Mouse (Mus musculus) limb, embryonic 15.5 days (tissue): ENCODE measurements around the gene Rpia. TPM values are rescaled to one million over a fixed set of nuclear protein-coding genes. Genes with fewer than 3 reads are reported as not detected.

Experiments
- ATAC-seq: fragments of 200-750 bp; cut with Nextera tagmentation; 2 replicates; pipeline ENCODE4 v1.8.0; 2017; ENCODE audit warnings: low read depth, moderate TSS enrichment; ENCODE audit not compliant: insufficient number of reproducible peaks, low FRiP score, low TSS enrichment
- H3K27ac ChIP-seq: fragments of 300-500 bp; sonication (generic); 2 replicates; pipeline ENCODE4 v1.5.1; 2015; ENCODE audit warnings: moderate library complexity, mild to moderate bottlenecking, inconsistent platforms
- H3K27me3 ChIP-seq: fragments of 300-500 bp; sonication (generic); 2 replicates; pipeline ENCODE4 v1.6.1; 2015; ENCODE audit warnings: inconsistent platforms
- H3K36me3 ChIP-seq: fragments of 300-500 bp; sonication (generic); 2 replicates; pipeline ENCODE4 v1.6.1; 2015; ENCODE audit warnings: inconsistent platforms
- H3K4me1 ChIP-seq: fragments of 300-500 bp; sonication (generic); 2 replicates; pipeline ENCODE4 v1.6.1; 2015; ENCODE audit warnings: inconsistent platforms
- H3K4me2 ChIP-seq: fragments of 300-500 bp; sonication (generic); 2 replicates; pipeline ENCODE4 v1.6.1; 2015; ENCODE audit warnings: mild to moderate bottlenecking, inconsistent platforms
- H3K4me3 ChIP-seq: fragments of 300-500 bp; sonication (generic); 2 replicates; pipeline ENCODE4 v1.5.1; 2015; ENCODE audit warnings: mild to moderate bottlenecking, inconsistent platforms
- H3K9ac ChIP-seq: fragments of 300-500 bp; sonication (generic); 2 replicates; pipeline ENCODE4 v1.6.1; 2015; ENCODE audit warnings: inconsistent platforms
- H3K9me3 ChIP-seq: fragments of 300-500 bp; sonication (generic); 2 replicates; pipeline ENCODE4 v1.6.1; 2016; ENCODE audit warnings: inconsistent platforms
- WGBS: fragments of 180-500 bp; shearing (Covaris S2); methylation state at CpG from one replicate; pipeline ENCODE4 v1.1.7; 2015; 5-methylcytosine and 5-hydroxymethylcytosine counted together
- polyA plus RNA-seq: library from polyadenylated mRNA; unstranded; fragments of >200 nt; fragmentation: Nextera tagmentation; extraction: Ambion mirVana; gene quantifications from 2 replicates; pipeline ENCODE4 v1.2.1, GENCODE M21; 2015

Rpia gene
- polyA plus RNA-seq, 1 experiment from 2014 or later, result 2.4 TPM

GRCm38 (mm10) chr6:70768769-70769168 lies 23.3 kb downstream of the Rpia start:
- H3K27me3 ChIP-seq, result no peaks in the 10 kb centered on the region
- no peaks in the 10 kb centered on the region for H3K4me1 ChIP-seq
- no peak overlapping the region for H3K9ac ChIP-seq
- no peak overlapping the region for H3K27ac ChIP-seq
- WGBS, result 31% methylated on average over 6 of the region's 6 CpGs
- H3K4me3 ChIP-seq, result no peak overlapping the region
- H3K36me3 ChIP-seq, result peaks cover 62% of the 10 kb centered on the region
- no peak for ATAC-seq
- H3K9me3 ChIP-seq, result no peaks in the 10 kb centered on the region
- no peak overlapping the region for H3K4me2 ChIP-seq

- no peak overlapping the region for H3K9ac ChIP-seq
- H3K27ac ChIP-seq, result no peak overlapping the region
- no peak overlapping the region for H3K4me2 ChIP-seq
- no peaks in the 10 kb centered on the region for H3K4me1 ChIP-seq
- H3K4me3 ChIP-seq, result no peak overlapping the region
- no peak for ATAC-seq
- peaks cover 35% of the 10 kb centered on the region for H3K36me3 ChIP-seq
- WGBS, result 84% methylated on average over 8 of the region's 8 CpGs
- no peaks in the 10 kb centered on the region for H3K9me3 ChIP-seq
- H3K27me3 ChIP-seq, result no peaks in the 10 kb centered on the region
Measured at GRCm38 (mm10) chr6:70765076-70765475, 27.0 kb downstream of the Rpia start.

DNA sequence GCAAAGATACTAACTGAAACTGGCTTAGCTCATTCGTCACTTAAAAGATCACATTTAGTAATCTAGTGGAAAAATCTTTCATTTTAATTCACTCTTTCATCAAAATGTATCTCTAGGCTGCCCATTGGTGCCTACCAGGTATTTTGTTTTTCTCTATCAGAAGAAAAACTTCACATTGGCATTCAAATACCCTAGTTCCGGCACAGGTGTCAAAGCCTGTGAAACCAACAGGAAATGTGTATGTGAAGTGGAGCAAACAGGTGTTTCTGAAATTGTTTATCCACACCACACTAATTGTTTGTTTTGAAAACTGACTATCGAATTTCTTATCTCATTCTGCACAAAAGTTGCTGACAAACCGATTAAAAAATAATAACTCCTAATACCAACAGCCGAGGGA lies 27.5 kb downstream of the Rpia start:
- H3K4me3 ChIP-seq, result no peak overlapping the region
- H3K36me3 ChIP-seq, result peaks cover 30% of the 10 kb centered on the region
- no peak overlapping the region for H3K4me2 ChIP-seq
- no peak overlapping the region for H3K9ac ChIP-seq
- H3K4me1 ChIP-seq, result no peaks in the 10 kb centered on the region
- no peaks in the 10 kb centered on the region for H3K27me3 ChIP-seq
- no peaks in the 10 kb centered on the region for H3K9me3 ChIP-seq
- ATAC-seq, result no peak
- WGBS, result 92% methylated on average over 5 of the region's 5 CpGs
- no peak overlapping the region for H3K27ac ChIP-seq

- Histone ChIP-seq H3K4me1 (no peaks in the 10 kb centered on the region), H3K9me3 (no peaks in the 10 kb centered on the region), H3K27ac (no peak overlapping the region), H3K4me2 (no peak overlapping the region), H3K36me3 (peaks cover 27% of the 10 kb centered on the region), H3K9ac (no peak overlapping the region), H3K4me3 (no peak overlapping the region), H3K27me3 (no peaks in the 10 kb centered on the region)
- no peak for ATAC-seq
- 96% methylated on average over 4 of the region's 4 CpGs for WGBS
Measured at GRCm38 (mm10) chr6:70763881-70764280, 28.2 kb downstream of the Rpia start.

- Histone ChIP-seq H3K9me3 (no peaks in the 10 kb centered on the region), H3K4me3 (no peak overlapping the region), H3K9ac (no peak overlapping the region), H3K36me3 (peaks cover 22% of the 10 kb centered on the region), H3K4me2 (no peak overlapping the region), H3K27me3 (no peaks in the 10 kb centered on the region), H3K27ac (no peak overlapping the region), H3K4me1 (no peaks in the 10 kb centered on the region)
- ATAC-seq, result no peak
- whole genome bisulfite sequencing, result 73% methylated on average over 6 of the region's 6 CpGs
Measured at GRCm38 (mm10) chr6:70762659-70763058, 29.4 kb downstream of the Rpia start.

GRCm38 (mm10) chr6:70760951-70761350 lies 31.1 kb downstream of the Rpia start:
- no peaks in the 10 kb centered on the region for H3K27me3 ChIP-seq
- H3K9ac ChIP-seq, result no peak overlapping the region
- H3K27ac ChIP-seq, result no peak overlapping the region
- no peak overlapping the region for H3K4me3 ChIP-seq
- H3K4me2 ChIP-seq, result no peak overlapping the region
- no peak for ATAC-seq
- H3K4me1 ChIP-seq, result no peaks in the 10 kb centered on the region
- 73% methylated on average over 4 of the region's 4 CpGs for WGBS
- H3K9me3 ChIP-seq, result no peaks in the 10 kb centered on the region
- H3K36me3 ChIP-seq, result peaks cover 9% of the 10 kb centered on the region

GRCm38 (mm10) chr6:70754833-70755232 lies 37.2 kb downstream of the Rpia start:
- Histone ChIP-seq H3K9ac (no peak overlapping the region), H3K27me3 (no peaks in the 10 kb centered on the region), H3K4me1 (no peaks in the 10 kb centered on the region), H3K36me3 (no peaks in the 10 kb centered on the region), H3K9me3 (no peaks in the 10 kb centered on the region), H3K4me2 (no peak overlapping the region), H3K4me3 (no peak overlapping the region), H3K27ac (no peak overlapping the region)
- ATAC-seq, result no peak
- WGBS, result 88% methylated on average over 10 of the region's 10 CpGs

GRCm38 (mm10) chr6:70752351-70752750 lies 39.7 kb downstream of the Rpia start:
- H3K27ac ChIP-seq, result no peak overlapping the region

DNA sequence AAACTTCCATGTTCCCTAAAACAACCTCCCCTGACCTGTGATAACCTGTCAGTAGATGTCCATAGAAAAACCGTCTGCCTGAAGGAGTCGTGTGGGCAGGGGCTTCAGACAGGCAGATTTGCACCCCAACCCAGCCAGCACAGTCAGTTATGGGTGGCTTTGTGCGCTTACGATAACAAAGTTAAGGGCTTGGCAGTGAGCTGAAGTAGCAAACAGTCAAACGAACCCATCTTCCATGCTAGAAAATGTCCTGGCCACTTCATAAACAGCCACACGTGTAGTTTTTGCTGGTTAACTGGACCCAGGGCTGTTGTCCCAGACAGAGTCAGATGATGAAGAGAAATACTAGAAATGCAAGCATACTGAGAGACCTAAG lies 40.1 kb downstream of the Rpia start:
- Histone ChIP-seq H3K27ac (no peak overlapping the region), H3K9me3 (no peaks in the 10 kb centered on the region), H3K4me1 (no peaks in the 10 kb centered on the region), H3K27me3 (no peaks in the 10 kb centered on the region), H3K4me2 (no peak overlapping the region), H3K9ac (no peak overlapping the region), H3K36me3 (no peaks in the 10 kb centered on the region), H3K4me3 (no peak overlapping the region)
- WGBS, result 71% methylated on average over 6 of the region's 6 CpGs
- no peak for ATAC-seq

More at GRCm38 (mm10) chr6:70752351-70752750, 39.7 kb downstream of the Rpia start:
- no peaks in the 10 kb centered on the region for H3K27me3 ChIP-seq
- ATAC-seq, result no peak
- 59% methylated on average over 8 of the region's 8 CpGs for WGBS
- H3K36me3 ChIP-seq, result no peaks in the 10 kb centered on the region
- no peak overlapping the region for H3K9ac ChIP-seq
- H3K9me3 ChIP-seq, result no peaks in the 10 kb centered on the region
- H3K4me3 ChIP-seq, result no peak overlapping the region
- no peaks in the 10 kb centered on the region for H3K4me1 ChIP-seq
- no peak overlapping the region for H3K4me2 ChIP-seq

GRCm38 (mm10) chr6:70751251-70751897 lies 40.7 kb downstream of the Rpia start:
- ATAC-seq, result no peak
- Histone ChIP-seq H3K4me3 (no peak overlapping the region), H3K9me3 (no peaks in the 10 kb centered on the region), H3K4me2 (no peak overlapping the region), H3K36me3 (no peaks in the 10 kb centered on the region), H3K27ac (no peak overlapping the region), H3K4me1 (no peaks in the 10 kb centered on the region), H3K9ac (no peak overlapping the region), H3K27me3 (no peaks in the 10 kb centered on the region)
- WGBS, result 78% methylated on average over 8 of the region's 8 CpGs

DNA sequence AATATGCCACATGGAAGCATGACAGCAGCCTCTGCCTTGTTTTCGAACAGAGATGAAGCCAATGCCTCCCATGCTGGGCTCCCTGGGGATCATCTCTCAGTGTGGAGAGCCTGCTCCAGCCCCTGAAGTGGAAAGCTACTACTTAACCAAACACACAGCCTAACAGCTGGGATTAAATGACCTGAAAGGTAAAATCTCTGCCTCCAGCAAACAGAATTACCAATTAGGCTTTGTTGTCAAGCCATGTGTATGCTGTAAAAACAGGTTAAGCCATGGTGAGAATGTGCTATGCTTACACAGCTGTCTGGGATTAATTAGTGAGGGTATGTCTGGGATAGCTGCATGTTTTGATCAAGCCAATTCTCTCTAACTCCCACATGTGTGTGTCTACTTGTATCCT lies 42.3 kb downstream of the Rpia start:
- no peaks in the 10 kb centered on the region for H3K4me1 ChIP-seq
- no peak overlapping the region for H3K4me3 ChIP-seq
- no peaks in the 10 kb centered on the region for H3K36me3 ChIP-seq
- H3K27ac ChIP-seq, result no peak overlapping the region
- WGBS, result 38% methylated on average over 1 of the region's 1 CpGs
- H3K27me3 ChIP-seq, result no peaks in the 10 kb centered on the region
- no peak overlapping the region for H3K9ac ChIP-seq
- no peaks in the 10 kb centered on the region for H3K9me3 ChIP-seq
- ATAC-seq, result no peak
- no peak overlapping the region for H3K4me2 ChIP-seq

- 85% methylated on average over 5 of the region's 5 CpGs for WGBS
- H3K4me2 ChIP-seq, result no peak overlapping the region
Measured at GRCm38 (mm10) chr6:70747702-70748101, 44.3 kb downstream of the Rpia start.

GRCm38 (mm10) chr6:70743902-70744301 lies 48.1 kb downstream of the Rpia start:
- Histone ChIP-seq H3K4me3 (no peak overlapping the region), H3K9ac (no peak overlapping the region), H3K9me3 (no peaks in the 10 kb centered on the region), H3K4me1 (no peaks in the 10 kb centered on the region), H3K27ac (no peak overlapping the region), H3K36me3 (no peaks in the 10 kb centered on the region), H3K27me3 (no peaks in the 10 kb centered on the region), H3K4me2 (no peak overlapping the region)
- no peak for ATAC-seq
- WGBS, result 63% methylated on average over 5 of the region's 5 CpGs

More at GRCm38 (mm10) chr6:70747702-70748101, 44.3 kb downstream of the Rpia start:
- Histone ChIP-seq H3K9ac (no peak overlapping the region), H3K27ac (no peak overlapping the region), H3K27me3 (no peaks in the 10 kb centered on the region), H3K4me1 (no peaks in the 10 kb centered on the region), H3K9me3 (no peaks in the 10 kb centered on the region), H3K4me3 (no peak overlapping the region), H3K36me3 (no peaks in the 10 kb centered on the region)
- no peak for ATAC-seq
